Mouse (Mus musculus): ENCODE measurements around the gene Smg1.

Smg1 gene

GRCm38 (mm10) chr7:118102231-118102630 lies 141.2 kb downstream of the Smg1 start:
- WGBS, result 38% methylated on average over 4 of the region's 4 CpGs

DNA sequence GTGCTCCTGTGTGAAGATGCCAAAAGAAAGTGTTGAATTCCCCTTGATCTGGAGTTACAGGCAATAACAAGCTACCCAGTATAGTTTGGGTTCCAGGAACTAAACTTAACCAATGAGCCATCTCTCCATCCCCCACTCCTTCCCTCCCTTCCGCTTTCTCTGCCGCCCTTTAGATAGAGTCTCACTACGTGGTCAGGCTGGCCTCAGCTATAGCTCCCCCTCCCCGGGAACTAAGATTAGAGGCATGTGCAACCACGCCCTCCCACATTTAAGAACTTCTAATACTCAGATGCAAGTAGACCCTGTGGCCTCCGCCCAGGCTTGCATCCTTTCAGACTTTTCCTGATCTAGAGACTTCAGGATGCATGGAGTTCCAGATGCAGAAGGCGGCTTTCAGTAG lies 145.9 kb downstream of the Smg1 start:
- 83% methylated on average over 7 of the region's 7 CpGs for WGBS
